Mouse (Mus musculus): ENCODE data around the gene Npas4. TPM values are rescaled to one million over a fixed set of nuclear protein-coding genes. Genes with fewer than 3 reads are reported as not detected.
"Not testable (repeated sequence)": the region's sequence is repeated elsewhere in the genome, so short reads cannot be mapped to it uniquely, and the experiment has no call there.

The Npas4 gene
- total RNA-seq, 2 experiments from 2014 or later = 0.10 to 0.20 TPM

DNA sequence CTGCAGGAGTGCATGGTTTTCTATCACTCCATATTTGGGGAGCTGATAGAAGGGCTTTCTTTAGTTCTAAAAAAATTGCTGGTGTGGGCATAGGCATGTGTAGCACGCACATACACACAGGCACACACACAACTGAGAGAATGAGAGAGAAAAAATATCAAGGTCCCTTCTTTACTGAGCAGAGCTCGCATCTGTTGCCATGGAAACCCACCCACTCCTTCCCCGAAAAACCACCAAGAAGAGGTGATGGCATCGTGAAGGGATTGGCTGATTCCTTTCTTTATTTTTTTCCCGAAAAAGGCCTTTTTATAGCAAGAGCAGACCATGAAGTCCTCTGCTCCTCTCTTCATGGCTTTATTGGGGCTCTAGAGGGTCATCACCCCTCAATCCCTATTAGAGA is 3.9 kb upstream of the Npas4 start:
- no peak for DNase-seq (ENCODE audit: low spot score in 2 of 2)

DNA sequence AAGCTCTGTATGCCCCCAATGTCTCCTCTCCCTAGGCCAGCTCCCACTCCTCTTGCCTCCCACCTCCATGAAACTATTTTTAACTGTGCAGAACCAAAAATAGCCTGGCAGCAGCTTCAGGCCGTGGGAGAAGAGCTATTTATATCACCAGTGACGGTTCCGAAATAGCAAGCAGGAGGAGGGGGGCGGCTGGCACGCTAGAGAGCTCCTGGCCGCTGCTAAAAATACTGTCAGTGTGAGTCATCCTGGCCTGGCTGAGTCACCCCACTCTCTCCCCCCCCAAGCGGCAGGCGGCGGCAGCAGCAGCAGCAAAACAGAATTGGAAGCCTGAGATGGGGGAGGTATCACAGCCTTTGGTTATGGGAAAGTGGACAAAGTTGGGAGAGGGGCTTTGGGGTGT is 2.8 kb upstream of the Npas4 start:
- DNase-seq (ENCODE audit: low spot score in 2 of 2) = peak in 1 of 2 experiments; percentile 60

DNA sequence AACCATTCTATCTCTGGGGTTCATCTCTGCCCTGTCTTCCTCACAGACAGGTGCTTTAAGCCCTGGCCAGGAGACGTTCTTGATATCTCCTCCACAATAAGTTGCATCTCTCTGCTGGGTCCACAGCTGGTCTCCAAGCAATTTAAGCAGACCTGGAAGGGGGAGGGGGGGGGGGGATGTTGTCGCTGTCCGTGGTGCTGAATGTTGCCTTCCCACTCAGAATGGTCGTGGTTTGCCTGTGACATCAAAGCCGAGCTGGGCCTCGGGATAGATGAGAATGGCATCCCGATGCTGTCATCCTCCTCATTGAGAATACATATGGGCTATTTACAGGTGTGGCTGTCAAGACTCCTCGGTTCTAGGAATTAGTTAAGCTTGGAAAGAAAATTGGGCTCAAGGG is 2.3 kb upstream of the Npas4 start:
- DNase-seq (ENCODE audit: low spot score in 2 of 2) = no peak

DNA sequence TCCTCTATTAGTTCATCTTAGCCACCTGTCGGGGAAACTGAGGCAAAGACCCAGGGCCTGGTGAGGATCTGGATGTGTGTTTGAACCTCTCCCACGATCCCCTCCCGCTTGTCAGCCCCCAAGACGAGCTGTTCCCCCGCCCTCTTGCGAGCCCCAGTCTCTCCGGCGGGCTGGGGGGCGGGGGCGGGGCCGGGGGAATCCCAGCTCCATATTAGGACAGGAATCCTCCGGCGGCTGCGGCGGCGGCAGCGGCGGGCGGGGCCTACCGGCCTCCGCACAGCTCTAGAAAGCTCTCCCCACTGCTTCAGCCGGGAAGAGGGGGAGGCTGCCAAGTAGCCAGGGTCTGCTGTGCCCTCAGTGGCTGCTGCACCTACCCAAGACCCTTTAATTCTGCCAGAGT is 600 bp upstream of the Npas4 start:
- no peak for DNase-seq (ENCODE audit: low spot score in 2 of 2)

DNA sequence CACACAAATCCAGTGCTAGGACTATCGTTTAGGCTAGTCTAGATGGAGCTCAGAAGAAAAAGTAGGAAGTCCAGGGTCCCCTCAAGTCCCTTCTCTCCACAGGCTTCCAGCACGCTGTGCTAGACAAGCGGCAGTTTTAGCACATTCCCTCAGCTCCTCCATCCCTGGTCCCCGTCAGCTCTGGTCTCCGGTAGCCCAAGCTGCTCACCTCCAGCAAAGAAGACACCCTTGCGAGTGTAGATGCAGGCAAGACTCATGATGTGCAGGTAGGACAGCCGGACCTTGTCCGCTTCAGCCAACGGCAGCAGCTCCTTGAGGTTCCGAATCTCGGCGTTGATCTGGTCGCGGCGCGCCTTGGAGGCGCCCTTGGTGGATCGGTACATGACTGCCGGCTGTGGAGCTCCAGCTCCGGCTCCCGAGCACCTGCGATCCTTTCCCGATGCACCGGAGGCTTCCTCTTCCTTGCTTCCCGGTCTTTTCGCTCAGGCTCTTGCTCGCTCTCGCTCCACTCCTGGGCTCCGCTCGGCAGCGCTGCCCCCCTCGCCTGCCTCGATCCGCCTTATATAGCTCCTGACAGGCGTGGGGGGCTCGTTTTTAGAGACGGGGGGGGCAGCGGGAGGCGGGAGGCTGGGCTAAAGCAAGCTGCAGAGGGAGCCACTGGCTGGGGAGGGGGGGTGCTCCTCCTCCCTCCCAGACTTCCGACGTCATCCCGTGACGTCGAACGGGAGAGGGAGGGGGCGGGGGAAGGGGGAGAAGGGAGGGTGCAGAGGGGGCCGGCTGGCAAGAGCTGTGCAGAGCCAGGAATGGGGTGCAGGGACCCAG is 471 bp downstream of the Npas4 start:
- no peak for DNase-seq (ENCODE audit: low spot score in 2 of 2)

DNA sequence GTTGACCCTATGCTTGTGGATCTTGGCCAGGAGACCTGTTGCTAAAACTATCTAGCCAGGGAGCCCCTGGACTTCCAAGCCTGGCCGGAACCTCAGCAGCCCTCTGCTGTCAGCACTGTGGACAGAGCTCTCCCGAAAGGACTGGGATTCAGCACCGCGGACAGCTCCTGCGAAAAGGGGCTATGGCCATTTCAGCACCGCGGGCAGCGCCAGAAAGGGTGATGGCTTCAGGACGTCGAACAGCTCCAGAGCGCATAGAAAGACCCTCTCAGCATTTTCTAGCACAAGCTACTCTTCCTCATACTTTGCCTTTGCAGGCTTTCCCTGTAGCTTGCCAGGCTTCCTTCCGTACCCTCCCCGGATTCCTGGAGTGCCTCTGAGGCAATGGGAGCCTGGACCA is 1.1 kb downstream of the Npas4 start:
- peak; percentile 92 to 94 for DNase-seq (ENCODE audit: low spot score in 2 of 2)

DNA sequence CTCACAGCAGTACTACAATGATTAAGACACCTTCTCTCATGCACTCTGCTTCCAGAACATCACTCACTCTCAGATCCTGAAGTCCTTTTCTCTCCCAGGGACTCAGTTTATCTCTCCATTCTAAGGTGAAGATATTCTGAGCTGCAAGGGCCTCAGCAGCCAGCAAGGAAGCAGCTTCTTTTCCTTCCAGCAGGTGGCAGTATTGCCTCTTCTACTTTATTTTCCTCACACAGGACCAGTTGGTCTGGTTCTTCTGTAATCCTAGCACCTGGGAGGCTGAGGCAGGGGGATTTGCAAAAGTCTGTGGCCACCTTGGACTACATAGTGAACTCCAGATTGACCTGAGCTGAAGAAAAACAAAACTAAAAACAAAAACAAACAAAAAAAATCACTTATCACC is 8.3 kb downstream of the Npas4 start:
- DNase-seq (ENCODE audit: low spot score in 2 of 2) = no peak

DNA sequence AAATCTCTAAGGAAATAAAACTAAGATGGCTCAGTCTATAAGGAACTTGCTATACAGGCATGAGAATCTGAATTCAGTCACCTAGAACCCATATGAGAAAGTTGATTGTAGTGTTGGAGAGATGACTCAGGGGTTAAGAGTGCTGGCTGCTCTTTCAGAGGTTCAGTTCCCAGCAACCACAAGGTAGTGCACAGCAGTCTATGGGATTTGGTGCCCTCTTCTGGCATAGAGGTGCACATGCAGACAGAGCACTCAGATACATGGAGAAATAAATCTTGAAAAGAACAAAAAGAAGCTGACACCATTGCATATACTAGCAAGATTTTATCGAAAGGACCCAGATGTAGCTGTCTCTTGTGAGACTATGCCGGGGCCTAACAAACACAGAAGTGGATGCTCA is 21.9 kb downstream of the Npas4 start:
- DNase-seq (ENCODE audit: low spot score in 2 of 2) = no peak

DNA sequence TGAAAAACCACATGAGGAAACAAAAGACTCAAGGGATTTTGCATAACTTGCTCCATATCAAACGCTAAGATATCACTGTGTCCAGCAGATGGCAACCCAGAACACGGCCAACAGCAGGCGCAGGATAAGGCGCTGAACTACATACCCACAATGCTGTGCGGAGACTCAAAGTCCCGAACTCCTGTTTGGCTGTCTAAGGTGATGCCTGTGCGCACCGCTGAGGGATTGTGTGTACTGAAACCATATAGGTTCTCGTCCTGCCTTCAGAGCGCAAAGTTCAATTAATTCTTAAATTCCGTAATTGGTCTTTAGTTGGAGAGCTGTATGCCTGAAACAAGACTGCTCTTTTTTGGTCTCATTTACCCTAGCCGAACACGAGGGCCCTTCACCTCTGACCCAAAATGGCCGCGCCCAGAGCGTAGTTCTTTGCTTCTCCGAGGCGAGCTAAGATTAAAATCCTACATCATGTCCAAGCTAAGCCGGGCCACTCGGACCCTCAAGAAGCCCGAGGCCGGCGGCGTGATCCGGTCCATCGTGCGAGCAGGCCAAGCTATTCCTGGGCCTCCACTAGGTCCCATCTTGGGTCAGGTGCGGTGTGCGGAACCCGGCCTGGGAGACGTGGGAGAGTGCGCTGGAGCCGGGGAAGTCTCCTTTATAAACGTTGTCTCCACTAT is 28.1 kb downstream of the Npas4 start, which contains the start of gene Mrpl11:
Mrpl11 (plus strand) TSS at position 220 of the 674 bp plus-strand sequence.
- DNase-seq (ENCODE audit: low spot score in 2 of 2) = peak; percentile 42 to 88

DNA sequence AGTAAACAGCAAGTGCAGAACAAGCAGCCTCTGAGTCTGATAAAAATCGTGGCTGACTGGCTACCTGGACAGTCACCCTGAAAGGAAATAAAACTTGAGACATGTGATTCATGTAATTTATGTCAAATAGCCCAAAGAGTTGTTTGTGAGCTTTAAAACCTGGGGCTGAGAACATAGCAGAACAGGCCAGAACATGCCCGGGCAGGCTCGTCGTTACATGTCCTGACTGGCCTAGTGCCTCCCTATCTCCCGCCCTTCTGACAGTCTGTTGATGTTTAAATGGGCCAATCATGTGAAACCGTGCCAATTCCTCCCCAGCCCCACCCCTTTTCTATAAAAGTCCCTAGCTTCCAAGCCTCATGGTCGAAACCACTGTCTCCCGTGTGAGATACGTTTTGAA is 41.5 kb downstream of the Npas4 start:
- DNase-seq (ENCODE audit: low spot score in 2 of 2) = not testable (repeated sequence)

DNA sequence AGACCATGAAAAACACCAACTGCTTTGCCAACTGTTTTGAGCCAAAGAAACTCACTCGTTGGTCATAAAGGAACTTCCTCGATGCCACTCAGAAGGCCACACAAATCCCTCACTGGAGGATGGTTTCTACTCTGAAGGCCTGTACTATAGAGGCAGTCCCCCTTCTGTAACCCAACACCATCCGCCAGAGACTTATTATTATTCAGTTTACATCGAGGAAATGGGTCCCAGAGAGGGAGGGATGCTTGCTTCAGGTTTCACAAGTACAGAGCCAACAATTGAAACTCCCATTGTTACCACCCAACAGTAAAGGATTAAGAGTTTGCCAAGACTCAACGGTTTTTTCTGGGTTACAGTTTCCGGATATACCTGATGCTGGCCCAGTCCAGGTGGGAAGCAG is 44.6 kb downstream of the Npas4 start:
- no peak for DNase-seq (ENCODE audit: low spot score in 2 of 2)

DNA sequence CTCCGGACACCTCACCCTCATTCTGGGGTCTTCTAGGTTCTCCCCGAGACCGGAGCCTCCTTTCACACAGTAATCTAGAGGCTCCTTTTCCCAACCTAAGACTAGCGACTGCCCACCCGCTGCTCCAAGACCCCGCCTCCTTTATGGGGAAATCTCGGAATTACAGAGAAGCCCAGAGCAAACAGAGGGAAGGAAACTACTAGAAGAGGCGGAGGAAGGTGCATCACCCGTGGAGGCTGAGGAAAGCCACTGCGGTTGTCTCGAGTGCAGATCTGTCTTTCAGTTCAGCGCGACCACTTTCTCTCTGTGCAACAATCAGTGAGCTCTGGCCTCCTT is 46.9 kb downstream of the Npas4 start:
- DNase-seq (ENCODE audit: low spot score in 2 of 2) = no peak

DNA sequence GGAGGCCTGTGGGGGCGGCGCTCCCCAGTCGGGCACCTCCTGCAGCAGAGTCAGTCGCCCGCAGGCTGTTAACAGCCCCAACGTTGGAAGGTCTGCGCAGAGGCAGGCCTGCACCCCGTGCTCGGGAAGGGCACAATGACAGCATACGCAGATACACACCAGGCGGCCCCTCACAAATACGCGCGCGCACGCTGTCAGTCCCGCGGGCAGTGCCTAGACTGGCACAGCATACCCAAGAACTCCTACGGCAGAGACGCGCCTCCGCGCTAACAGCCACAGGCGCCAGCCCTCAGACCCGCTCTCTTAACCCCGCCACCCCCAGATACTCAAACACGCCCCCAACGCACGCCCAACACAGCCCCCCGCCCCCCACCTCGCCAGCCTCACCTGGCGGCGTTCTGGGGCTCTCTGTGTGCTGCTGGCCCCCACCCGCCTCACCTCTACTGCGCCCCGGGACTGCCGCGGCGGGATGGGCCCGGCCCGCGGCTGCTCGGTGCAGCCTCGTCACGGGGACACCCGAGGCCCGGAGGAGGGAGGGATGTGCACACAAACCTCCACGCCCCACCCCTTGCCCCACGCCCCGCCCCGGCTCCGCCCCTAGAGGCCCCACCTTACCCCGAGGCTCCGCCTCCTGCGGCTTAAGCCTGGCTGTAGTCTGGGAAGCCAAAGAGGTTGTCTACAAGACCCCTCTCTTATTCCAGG is 47.4 kb downstream of the Npas4 start, which contains the start of gene Peli3:
Peli3 (minus strand) TSS at position 577 of the 702 bp plus-strand sequence.
- peak; percentile 73 to 79 for DNase-seq (ENCODE audit: low spot score in 2 of 2)

DNA sequence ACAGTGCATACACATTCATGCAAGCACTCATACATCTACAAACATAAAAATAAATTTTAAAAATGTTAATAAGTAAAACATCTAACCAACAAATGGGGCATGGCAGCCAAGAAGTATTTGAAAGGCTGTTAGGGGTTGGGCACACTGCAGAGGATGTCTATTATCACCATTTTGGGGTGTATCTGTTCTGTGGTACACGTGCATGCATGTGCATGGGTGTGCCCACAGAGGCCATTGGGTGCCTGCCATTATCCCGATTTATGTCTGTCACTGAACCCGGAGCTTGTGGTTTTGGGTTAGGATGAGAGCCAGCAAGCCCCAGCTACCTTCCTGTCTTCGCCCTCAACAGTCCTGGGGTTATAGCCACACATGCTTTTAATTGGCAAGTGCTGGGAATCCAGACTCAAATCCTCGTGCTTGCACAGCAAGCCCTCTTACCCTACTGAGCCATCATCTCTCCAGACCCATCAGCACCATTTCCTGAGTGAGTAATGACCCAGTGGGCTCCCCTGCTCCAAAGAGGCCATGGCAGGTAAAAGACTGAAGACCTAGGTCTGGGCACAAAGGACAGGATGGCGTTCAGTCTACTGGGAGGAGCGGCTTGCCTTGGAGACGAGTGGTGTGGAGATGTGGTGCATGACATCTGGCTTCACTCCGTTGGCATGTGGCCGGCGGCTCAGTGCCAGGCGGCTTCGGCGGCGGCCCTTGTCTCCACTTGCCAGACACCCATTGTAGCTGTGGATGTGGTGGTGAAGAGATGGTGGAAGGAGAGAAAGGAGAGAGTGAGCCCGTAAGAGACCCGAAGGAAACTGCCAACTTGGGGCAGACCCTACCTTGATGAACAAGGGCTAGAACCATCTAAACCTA is 52.4 kb downstream of the Npas4 start:
- DNase-seq (ENCODE audit: low spot score in 2 of 2) = no peak

DNA sequence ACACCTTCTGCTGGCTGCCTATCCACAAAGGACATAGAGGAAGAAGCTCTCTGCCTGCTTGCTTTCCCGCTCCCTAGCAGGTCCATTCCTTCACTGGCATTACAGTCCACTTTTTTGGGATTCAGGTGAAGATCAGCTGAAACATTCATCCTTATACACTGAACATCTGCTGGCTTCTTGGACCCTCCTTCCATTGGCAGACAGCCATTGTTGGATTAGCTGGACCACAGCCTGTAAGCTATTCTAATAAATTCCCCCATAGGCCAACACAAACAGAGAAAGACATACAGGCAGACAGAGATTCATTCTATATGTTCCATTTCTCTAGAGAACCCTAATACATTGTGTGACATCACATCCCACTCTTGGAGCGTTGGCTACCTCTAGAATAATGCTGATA is 53.2 kb downstream of the Npas4 start:
- DNase-seq (ENCODE audit: low spot score in 2 of 2) = no peak

Other genes with a start within 250 kb of the Npas4 start
- gene Rbm4b, start 233.8 kb downstream of the Npas4 start, total RNA-seq (2021) = 1 to 10 TPM; 7.4 TPM
- 10 to 100 TPM; 53.3 to 68.4 TPM for gene Rbm4, start 196.4 kb downstream of the Npas4 start, total RNA-seq (2021)
- gene Gm21992, start 178.7 kb downstream of the Npas4 start, total RNA-seq (2021) = 10 to 100 TPM; 15.4 to 22.9 TPM
- 10 to 100 TPM; 33.6 to 46.1 TPM for gene Rbm14, start 178.7 kb downstream of the Npas4 start, total RNA-seq (2021)
- 10 to 100 TPM; 40.7 to 44.0 TPM for gene Ccs, start 151.0 kb downstream of the Npas4 start, total RNA-seq (2021)
- gene Ccdc87, start 150.9 kb downstream of the Npas4 start, total RNA-seq (2021) = under 1 TPM in 1 of 2 experiments, not detected in 1; 0.07 TPM
- 10 to 100 TPM; 38.9 to 40.9 TPM for gene Ctsf, start 135.2 kb downstream of the Npas4 start, total RNA-seq (2021)
- gene Actn3, start 112.4 kb downstream of the Npas4 start, total RNA-seq (2021) = 1,000 to 10,000 TPM; 1,624 to 1,725 TPM
- gene Zdhhc24, start 111.6 kb downstream of the Npas4 start, total RNA-seq (2021) = 1 to 10 TPM; 6.3 to 7.1 TPM
- gene Bbs1, start 83.7 kb downstream of the Npas4 start, total RNA-seq (2021) = 1 to 10 TPM; 3.3 to 4.2 TPM
- gene Dpp3, start 62.0 kb downstream of the Npas4 start, total RNA-seq (2021) = 10 to 100 TPM; 53.2 to 58.1 TPM
- gene Peli3, start 47.2 kb downstream of the Npas4 start, total RNA-seq (2021) = 1 to 10 TPM; 1.7 to 2.2 TPM
- 10 to 100 TPM; 54.4 to 60.4 TPM for gene Mrpl11, start 28.2 kb downstream of the Npas4 start, total RNA-seq (2021)
- gene Slc29a2, start 33.5 kb upstream of the Npas4 start, total RNA-seq (2021) = 1 to 10 TPM; 8.7 to 9.2 TPM
- gene B4gat1, start 48.5 kb upstream of the Npas4 start, total RNA-seq (2021) = 10 to 100 TPM; 28.5 to 31.4 TPM
- gene AC124502.3, start 48.6 kb upstream of the Npas4 start, total RNA-seq (2021) = under 1 TPM in 1 of 2 experiments, not detected in 1; 0.29 TPM
- 10 to 100 TPM; 18.3 to 19.6 TPM for gene Brms1, start 51.0 kb upstream of the Npas4 start, total RNA-seq (2021)
- 1 to 10 TPM; 3.4 to 3.5 TPM for gene Rin1, start 60.2 kb upstream of the Npas4 start, total RNA-seq (2021)
- 100 to 1,000 TPM; 108 to 113 TPM for gene Cd248, start 77.8 kb upstream of the Npas4 start, total RNA-seq (2021)
- under 1 TPM; 0.29 to 0.34 TPM for gene Tmem151a, start 95.2 kb upstream of the Npas4 start, total RNA-seq (2021)
- 10 to 100 TPM; 57.9 to 59.6 TPM for gene Yif1a, start 98.2 kb upstream of the Npas4 start, total RNA-seq (2021)
- 1 to 10 TPM; 1.3 to 1.9 TPM for gene Cnih2, start 108.2 kb upstream of the Npas4 start, total RNA-seq (2021)
- 100 to 1,000 TPM; 136 to 144 TPM for gene Rab1b, start 116.8 kb upstream of the Npas4 start, total RNA-seq (2021)
- 10 to 100 TPM; 22.8 to 24.0 TPM for gene Klc2, start 128.2 kb upstream of the Npas4 start, total RNA-seq (2021)

Measured in gastrocnemius, postnatal 4 days (tissue).